Mouse (Mus musculus): ENCODE measurements around the gene Nob1. TPM values are rescaled to one million over a fixed set of nuclear protein-coding genes. Genes with fewer than 3 reads are reported as not detected.

Gene Nob1
- polyA plus RNA-seq, 1 experiment from 2014 or later, result 74.0 TPM

GRCm38 (mm10) chr8:107430821-107431220 is 6.0 kb upstream of the Nob1 start:
- no peak overlapping the region for H3K9ac ChIP-seq
- no peaks in the 10 kb centered on the region for H3K36me3 ChIP-seq
- no peak overlapping the region for H3K4me3 ChIP-seq
- WGBS, result 85% methylated on average over 8 of the region's 8 CpGs
- no peak overlapping the region for H3K4me2 ChIP-seq
- no peaks in the 10 kb centered on the region for H3K9me3 ChIP-seq
- H3K4me1 ChIP-seq (replicated peaks), result peaks cover 4% of the 10 kb centered on the region; the same call in 1 of the 2 replicates
- H3K27ac ChIP-seq, result no peak overlapping the region
- no peak for ATAC-seq (ENCODE audit: low FRiP score)
- 0 out of 2 replicates have a peak, but pooled peaks cover 10% of the 10 kb centered on the region for H3K27me3 ChIP-seq

GRCm38 (mm10) chr8:107425230-107425597 is 363 bp upstream of the Nob1 start:
- Histone ChIP-seq H3K27ac (no peak overlapping the region), H3K4me3 (peak overlapping the region; percentile 91), H3K9me3 (no peaks in the 10 kb centered on the region), H3K4me1 (replicated peaks) (peaks cover 31% of the 10 kb centered on the region), H3K9ac (no peak overlapping the region), H3K36me3 (peaks cover 22% of the 10 kb centered on the region), H3K4me2 (no peak overlapping the region), H3K27me3 (0 out of 2 replicates have a peak, but pooled peaks cover 7% of the 10 kb centered on the region)
- WGBS, result 53% methylated on average over 8 of the region's 8 CpGs
- no peak; the same call in 1 of the 2 replicates for ATAC-seq (ENCODE audit: low FRiP score)

DNA sequence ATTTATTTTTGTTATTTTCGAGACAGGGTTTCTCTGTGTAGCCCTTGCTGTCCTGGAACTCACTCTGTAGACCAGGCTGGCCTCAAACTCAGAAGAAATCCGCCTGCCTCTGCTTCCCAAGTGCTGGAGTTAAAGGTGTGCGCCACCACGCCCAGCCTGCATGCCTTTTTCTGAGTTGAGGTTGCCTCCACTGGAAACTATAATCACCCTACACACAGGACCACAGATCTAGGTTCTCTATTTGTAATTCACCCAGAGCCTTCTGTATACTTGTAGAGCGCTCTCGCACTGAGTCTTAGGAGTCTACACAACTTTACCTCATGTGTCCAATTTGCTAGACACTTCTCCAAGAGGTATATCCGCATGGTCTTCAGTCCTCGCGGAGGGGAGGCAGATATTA is 675 bp downstream of the Nob1 start:
- H3K4me1 ChIP-seq (replicated peaks), result peaks cover 31% of the 10 kb centered on the region
- ATAC-seq (ENCODE audit: low FRiP score), result no peak

DNA sequence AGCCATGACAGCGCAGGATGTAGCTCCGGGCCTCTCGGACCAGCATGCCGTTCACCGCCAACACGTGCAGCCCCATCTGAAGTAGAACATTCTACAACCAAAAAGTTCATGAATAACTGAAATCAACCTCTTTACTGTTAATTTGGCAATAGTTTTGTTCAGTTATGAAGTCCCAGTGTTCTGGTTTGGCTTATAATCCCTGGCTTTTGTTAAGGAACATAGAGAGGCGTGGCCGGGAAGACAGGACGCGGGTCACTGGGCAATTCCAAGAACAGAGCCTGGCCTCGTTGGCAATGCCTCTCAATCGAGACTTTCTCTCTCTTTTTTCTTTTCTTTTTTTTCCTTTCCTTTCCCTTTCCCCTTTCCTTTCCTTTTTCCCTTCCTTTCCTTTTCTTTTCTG is 7.8 kb downstream of the Nob1 start:
- ATAC-seq (ENCODE audit: low FRiP score), result no peak
- Histone ChIP-seq H3K36me3 (peaks cover 96% of the 10 kb centered on the region), H3K4me3 (no peak overlapping the region), H3K4me1 (replicated peaks) (peaks cover 8% of the 10 kb centered on the region), H3K4me2 (no peak overlapping the region), H3K27ac (no peak overlapping the region), H3K27me3 (no peaks in the 10 kb centered on the region), H3K9ac (no peak overlapping the region), H3K9me3 (no peaks in the 10 kb centered on the region)
- WGBS, result 85% methylated on average over 12 of the region's 12 CpGs

More for the DNA sequence above, 675 bp downstream of the Nob1 start:
- Histone ChIP-seq H3K27me3 (0 out of 2 replicates have a peak, but pooled peaks cover 7% of the 10 kb centered on the region), H3K36me3 (peaks cover 33% of the 10 kb centered on the region), H3K27ac (peak overlapping the region; percentile 79), H3K4me2 (peak overlapping the region; percentile 92), H3K4me3 (peak overlapping the region; percentile 91), H3K9ac (peak overlapping the region; percentile 93), H3K9me3 (no peaks in the 10 kb centered on the region)
- 33% methylated on average over 9 of the region's 9 CpGs for WGBS

DNA sequence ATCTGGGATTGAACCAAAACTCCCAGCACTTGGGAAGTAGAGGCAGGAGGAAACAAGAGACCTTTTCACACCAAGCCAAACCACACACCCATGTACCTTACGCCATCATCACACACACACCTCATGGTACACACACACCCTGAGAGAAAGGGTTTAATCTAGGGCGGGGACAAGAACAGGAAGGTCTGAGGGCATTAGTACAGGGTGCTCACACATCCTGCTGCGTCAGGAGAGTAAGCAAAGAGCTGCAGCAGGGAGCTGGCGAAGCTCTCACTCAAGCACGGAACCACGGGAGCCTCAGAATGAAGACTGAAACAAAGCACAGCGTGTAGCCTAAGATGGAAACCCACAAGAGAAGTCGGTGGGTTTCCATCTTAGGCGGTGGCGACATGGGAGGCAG is 11.0 kb downstream of the Nob1 start:
- no peak overlapping the region for H3K4me2 ChIP-seq
- H3K4me3 ChIP-seq, result no peak overlapping the region
- no peak overlapping the region for H3K27ac ChIP-seq
- peaks cover 98% of the 10 kb centered on the region for H3K36me3 ChIP-seq
- WGBS, result 89% methylated on average over 10 of the region's 10 CpGs
- no peaks in the 10 kb centered on the region for H3K27me3 ChIP-seq
- ATAC-seq (ENCODE audit: low FRiP score), result no peak
- H3K9ac ChIP-seq, result no peak overlapping the region
- H3K9me3 ChIP-seq, result no peaks in the 10 kb centered on the region
- H3K4me1 ChIP-seq (replicated peaks), result no peaks in the 10 kb centered on the region

GRCm38 (mm10) chr8:107412552-107412951 is 12.3 kb downstream of the Nob1 start:
- Histone ChIP-seq H3K4me1 (replicated peaks) (no peaks in the 10 kb centered on the region), H3K36me3 (peaks cover 86% of the 10 kb centered on the region), H3K27me3 (no peaks in the 10 kb centered on the region), H3K9ac (no peak overlapping the region), H3K9me3 (no peaks in the 10 kb centered on the region), H3K27ac (no peak overlapping the region), H3K4me2 (no peak overlapping the region), H3K4me3 (no peak overlapping the region)
- ATAC-seq (ENCODE audit: low FRiP score), result no peak
- 95% methylated on average over 8 of the region's 8 CpGs for WGBS

DNA sequence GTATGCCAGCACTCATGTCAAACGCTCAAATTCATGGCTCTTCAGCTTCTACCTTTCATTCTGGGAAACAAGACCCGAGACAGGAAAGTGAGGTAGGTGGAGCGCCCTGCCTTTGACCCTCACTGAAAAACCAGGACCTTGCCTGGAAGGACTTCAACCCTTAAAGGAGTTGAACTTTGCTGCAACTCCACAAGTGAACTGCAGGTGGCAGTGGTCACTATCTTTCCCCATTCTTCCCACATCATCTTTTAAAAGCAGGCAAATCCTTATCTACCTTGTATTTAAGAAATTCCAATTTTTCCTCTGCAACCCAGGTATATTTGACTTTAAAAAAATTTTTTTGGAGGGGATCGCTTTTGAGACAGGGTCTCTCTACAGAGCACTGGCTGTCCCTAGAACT is 13.5 kb downstream of the Nob1 start:
- H3K4me2 ChIP-seq, result no peak overlapping the region
- H3K4me3 ChIP-seq, result no peak overlapping the region
- H3K4me1 ChIP-seq (replicated peaks), result 0 out of 2 replicates have a peak, but pooled peaks cover 7% of the 10 kb centered on the region
- ATAC-seq (ENCODE audit: low FRiP score), result no peak
- H3K9me3 ChIP-seq, result no peaks in the 10 kb centered on the region
- H3K9ac ChIP-seq, result no peak overlapping the region
- H3K36me3 ChIP-seq, result peaks cover 83% of the 10 kb centered on the region
- H3K27ac ChIP-seq, result no peak overlapping the region
- WGBS, result 72% methylated on average over 4 of the region's 4 CpGs
- no peaks in the 10 kb centered on the region for H3K27me3 ChIP-seq

DNA sequence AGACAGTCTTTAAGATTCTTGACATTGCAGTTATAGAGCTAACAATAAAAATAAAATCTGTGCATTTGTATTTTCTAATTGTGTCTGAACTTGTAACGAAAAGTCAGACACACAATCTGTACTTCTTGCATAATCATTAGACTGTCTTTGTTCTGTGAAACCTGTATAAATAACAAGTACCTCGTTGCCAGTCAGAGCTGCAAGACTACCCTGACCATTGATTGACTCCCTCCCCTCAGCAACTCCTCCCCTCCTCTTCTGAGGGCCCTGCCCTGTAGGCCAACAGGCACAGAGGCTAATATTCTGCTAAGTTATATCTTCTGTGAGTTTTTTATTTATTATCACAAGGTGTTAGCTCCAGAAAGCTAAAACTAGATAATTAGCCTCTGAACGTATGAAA is 18.9 kb downstream of the Nob1 start:
- no peak overlapping the region for H3K4me3 ChIP-seq
- H3K9ac ChIP-seq, result no peak overlapping the region
- H3K27me3 ChIP-seq, result no peaks in the 10 kb centered on the region
- peaks cover 22% of the 10 kb centered on the region for H3K4me1 ChIP-seq (replicated peaks)
- no peak for ATAC-seq (ENCODE audit: low FRiP score)
- H3K27ac ChIP-seq, result no peak overlapping the region
- peaks cover 30% of the 10 kb centered on the region for H3K36me3 ChIP-seq
- no peaks in the 10 kb centered on the region for H3K9me3 ChIP-seq
- WGBS, result 74% methylated on average over 3 of the region's 3 CpGs
- H3K4me2 ChIP-seq, result no peak overlapping the region

GRCm38 (mm10) chr8:107404057-107404456 is 20.8 kb downstream of the Nob1 start:
- Histone ChIP-seq H3K27me3 (no peaks in the 10 kb centered on the region), H3K9ac (no peak overlapping the region), H3K9me3 (no peaks in the 10 kb centered on the region), H3K36me3 (peaks cover 11% of the 10 kb centered on the region), H3K27ac (no peak overlapping the region), H3K4me1 (replicated peaks) (peaks cover 22% of the 10 kb centered on the region), H3K4me2 (no peak overlapping the region), H3K4me3 (no peak overlapping the region)
- no peak for ATAC-seq (ENCODE audit: low FRiP score)
- 75% methylated on average over 4 of the region's 4 CpGs for WGBS

DNA sequence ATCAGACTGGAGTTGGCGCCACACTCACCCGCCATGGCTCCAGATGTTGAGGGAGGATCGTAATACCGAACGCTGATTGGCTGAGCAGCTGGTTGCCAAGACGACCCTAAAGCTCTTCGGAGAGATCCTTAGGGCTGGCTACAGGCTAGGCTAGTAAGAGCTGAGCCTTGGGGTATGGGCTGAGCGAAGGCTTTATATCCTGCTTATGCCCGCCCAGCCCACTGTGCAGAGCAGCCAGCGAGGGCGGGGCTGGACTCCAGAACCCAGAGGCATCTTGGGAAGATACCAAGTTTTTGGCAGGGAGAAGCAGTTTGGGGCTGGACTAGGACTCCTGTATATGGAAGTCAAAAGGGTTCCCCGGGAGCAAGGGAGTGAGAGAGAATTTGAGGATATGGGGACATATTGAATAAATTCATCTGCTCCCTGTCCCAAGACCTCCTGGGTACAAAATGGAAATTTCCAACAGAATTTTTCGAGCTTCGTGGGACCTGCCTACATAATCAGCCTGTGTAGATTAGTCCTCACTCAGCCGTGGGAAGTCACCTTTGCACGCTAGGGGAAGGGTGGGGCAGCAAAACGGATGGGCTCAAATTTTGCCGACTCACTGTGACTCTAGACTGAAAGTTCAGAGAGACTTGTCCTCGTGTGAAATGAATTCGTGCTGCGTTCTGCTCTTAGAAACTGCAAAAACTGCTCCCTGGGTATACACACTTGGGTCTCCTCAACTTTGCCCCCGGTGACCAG is 21.6 kb downstream of the Nob1 start, which contains the start of gene Nqo1:
Gene Nqo1, minus strand, starts transcription at position 169 of the 744 bp plus-strand sequence.
- Histone ChIP-seq H3K36me3 (peaks cover 8% of the 10 kb centered on the region; the same call in 1 of the 2 replicates), H3K27ac (peak within 1 kb of the TSS; percentile 40; the same call in 1 of the 2 replicates), H3K4me3 (peak within 1 kb of the TSS; percentile 31), H3K4me2 (peak within 1 kb of the TSS; percentile 57), H3K9me3 (no peaks in the 10 kb centered on the region), H3K9ac (peak within 1 kb of the TSS; percentile 51), H3K27me3 (no peaks in the 10 kb centered on the region), H3K4me1 (replicated peaks) (peaks cover 22% of the 10 kb centered on the region)
- WGBS, result 15% methylated on average over 22 of the region's 22 CpGs
- ATAC-seq (ENCODE audit: low FRiP score), result peak; percentile 95

DNA sequence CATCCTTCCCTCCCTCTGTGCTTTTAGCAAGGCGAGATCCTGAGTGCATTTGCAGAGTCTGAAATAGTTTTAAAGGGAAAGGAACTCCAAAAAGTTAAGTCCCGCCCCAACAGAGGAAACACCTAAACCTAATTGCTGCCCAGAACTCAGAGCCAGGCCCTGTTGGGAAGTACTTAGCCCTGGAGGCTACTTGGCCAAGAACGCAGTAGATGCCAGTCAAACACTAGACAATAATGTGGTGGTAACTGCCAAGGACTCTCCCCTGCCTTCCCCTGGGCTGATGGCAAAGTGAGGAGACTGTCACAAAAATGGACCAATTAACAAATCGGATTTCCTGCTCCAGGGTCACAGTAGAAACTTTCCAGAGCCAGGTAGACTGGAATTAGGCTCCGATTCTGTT is 23.0 kb downstream of the Nob1 start:
- H3K9me3 ChIP-seq, result no peaks in the 10 kb centered on the region
- no peak for ATAC-seq (ENCODE audit: low FRiP score)
- no peak overlapping the region for H3K4me2 ChIP-seq
- H3K27me3 ChIP-seq, result no peaks in the 10 kb centered on the region
- 89% methylated on average over 5 of the region's 5 CpGs for WGBS
- H3K27ac ChIP-seq, result no peak overlapping the region
- no peak overlapping the region for H3K9ac ChIP-seq
- no peak overlapping the region for H3K4me3 ChIP-seq
- 0 out of 2 replicates have a peak, but pooled peaks cover 3% of the 10 kb centered on the region for H3K36me3 ChIP-seq
- H3K4me1 ChIP-seq (replicated peaks), result peaks cover 16% of the 10 kb centered on the region

- Histone ChIP-seq H3K4me1 (replicated peaks) (peaks cover 16% of the 10 kb centered on the region), H3K27ac (no peak overlapping the region), H3K9ac (no peak overlapping the region), H3K36me3 (no peaks in the 10 kb centered on the region), H3K27me3 (no peaks in the 10 kb centered on the region), H3K9me3 (no peaks in the 10 kb centered on the region), H3K4me2 (no peak overlapping the region), H3K4me3 (no peak overlapping the region)
- no peak for ATAC-seq (ENCODE audit: low FRiP score)
- WGBS, result 36% methylated on average over 9 of the region's 9 CpGs
Observed at GRCm38 (mm10) chr8:107399495-107399894, 25.4 kb downstream of the Nob1 start.

DNA sequence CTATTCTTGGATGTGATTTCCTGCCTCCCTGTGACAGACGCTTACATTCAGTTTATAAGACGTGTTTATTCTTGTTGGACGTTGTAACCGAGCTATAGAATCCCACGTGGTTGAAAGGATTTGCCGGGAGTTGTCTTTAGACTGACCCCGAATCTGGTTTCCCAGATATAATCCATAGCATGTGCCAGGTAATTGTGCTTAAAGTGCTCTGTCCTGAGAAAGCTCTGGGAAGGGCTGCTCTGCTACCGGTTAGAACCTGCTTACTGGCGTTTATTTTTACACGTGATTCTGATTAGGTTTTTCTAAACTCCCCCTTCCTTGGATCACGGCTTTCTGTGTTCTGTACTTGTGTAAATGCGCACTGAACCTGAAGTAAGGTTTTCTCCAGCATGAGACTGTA is 27.2 kb downstream of the Nob1 start:
- WGBS, result 61% methylated on average over 12 of the region's 12 CpGs
- Histone ChIP-seq H3K36me3 (no peaks in the 10 kb centered on the region), H3K4me2 (no peak overlapping the region), H3K4me3 (no peak overlapping the region), H3K27me3 (no peaks in the 10 kb centered on the region), H3K9me3 (no peaks in the 10 kb centered on the region), H3K9ac (no peak overlapping the region), H3K27ac (no peak overlapping the region), H3K4me1 (replicated peaks) (peaks cover 5% of the 10 kb centered on the region)
- ATAC-seq (ENCODE audit: low FRiP score), result no peak

Data from hindbrain, embryonic 13.5 days (tissue).